Mouse (Mus musculus): ENCODE measurements at regions not wholly inside any gene's neighbourhood (a gene's known extent, or its start where the extent isn't known, plus 50 kb on each side); places are given as distances from the start of the nearest gene placed in this dataset.

- in situ Hi-C loops (cut with MboI; ENCODE audit: low sequenced_read_pairs): no loop called here
These were observed 309.3 kb downstream of the 4933412E24Rik start for GRCm38 (mm10) chr15:59707081-59707480.

Measured in CH12F3 (cell line).